Mouse (Mus musculus): Measurements from ENCODE around the gene Gm10217. TPM values are rescaled to one million over a fixed set of nuclear protein-coding genes. Genes with fewer than 3 reads are reported as not detected.

Gene Gm10217
- not detected in 2 replicates for polyA plus RNA-seq (2012)

DNA sequence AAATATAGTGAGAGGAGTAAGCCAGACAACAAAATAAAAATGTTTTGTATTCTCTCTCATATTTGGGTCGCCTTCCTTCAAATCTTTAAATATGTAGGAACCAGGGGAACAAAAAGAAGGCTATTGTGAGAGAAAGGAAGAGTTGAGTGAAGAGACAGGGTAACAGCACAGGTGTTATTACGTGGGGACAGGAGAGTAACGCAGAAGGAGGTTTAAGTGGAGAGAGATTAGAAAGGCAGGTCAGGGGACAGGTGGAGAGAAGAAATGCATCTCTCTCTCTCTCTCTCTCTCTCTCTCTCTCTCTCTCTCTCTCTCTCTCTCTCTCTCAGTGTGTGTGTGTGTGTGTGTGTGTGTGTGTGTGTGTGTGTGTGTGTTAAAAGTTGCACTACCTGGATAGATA, at the start of gene Gm10217:
TSS of gene Gm10217 (plus strand) at position 301 of the 400 bp plus-strand sequence.

Other genes starting within 250 kb of the Gm10217 start
- 0.02 TPM in 1 of 2 replicates, not detected in the other for gene Fam155a, start 93.1 kb upstream of the Gm10217 start, polyA plus RNA-seq (2012)
- gene Lig4, start 113.4 kb downstream of the Gm10217 start, polyA plus RNA-seq (2012), result 0.10 and 0.33 TPM in 2 replicates
- gene Abhd13, start 113.5 kb downstream of the Gm10217 start, polyA plus RNA-seq (2012), result 0.98 and 1.0 TPM in 2 replicates
- gene Tnfsf13b, start 142.2 kb downstream of the Gm10217 start, polyA plus RNA-seq (2012), result 1.4 and 1.7 TPM in 2 replicates

Measured in megakaryocyte-erythroid progenitor cell, adult 5 weeks (primary cell).